28 mouse cellular contexts compared by ENCODE assay signal in genomic region chr7:98768460-98768859, GRCm38 (mm10).
"Had no signal": no experiment of that assay in that cellular context is flagged by ENCODE, and none has a peak within 500 bp of the region (broad histone marks: within the 10 kb centered on the region; RNA-seq: fewer than 3 reads in every experiment).

No protein-coding gene starts in this region.

- H3K36me3 ChIP-seq: limb, embryonic 10.5 days; limb, embryonic 12.5 days; limb, embryonic 13.5 days; limb, embryonic 15.5 days; liver, embryonic 12.5 days; liver, embryonic 13.5 days; liver, embryonic 15.5 days; midbrain, embryonic 10.5 days; midbrain, embryonic 12.5 days; midbrain, embryonic 13.5 days; midbrain, embryonic 15.5 days had no signal

- ATAC-seq: liver, embryonic 12.5 days; liver, postnatal 0 days; midbrain, embryonic 15.5 days; midbrain, embryonic 16.5 days had no signal

- H3K4me1 ChIP-seq: liver, embryonic 15.5 days; midbrain, embryonic 15.5 days had no signal

- H3K9ac ChIP-seq: limb, embryonic 12.5 days; limb, embryonic 15.5 days; liver, embryonic 12.5 days; liver, embryonic 13.5 days; liver, embryonic 14.5 days; liver, embryonic 15.5 days; liver, postnatal 0 days; lung, embryonic 14.5 days; midbrain, embryonic 12.5 days; midbrain, embryonic 13.5 days; midbrain, embryonic 15.5 days had no signal

- H3K4me2 ChIP-seq: limb, embryonic 12.5 days; limb, embryonic 13.5 days; limb, embryonic 15.5 days; liver, embryonic 11.5 days; liver, embryonic 12.5 days; liver, embryonic 13.5 days; liver, embryonic 15.5 days; lung, embryonic 14.5 days; midbrain, embryonic 11.5 days; midbrain, embryonic 12.5 days; midbrain, embryonic 13.5 days; midbrain, embryonic 15.5 days had no signal

- H3K27me3 ChIP-seq: limb, embryonic 15.5 days; liver, embryonic 13.5 days; midbrain, embryonic 12.5 days; midbrain, embryonic 13.5 days; midbrain, embryonic 15.5 days had no signal

- H3K9me3 ChIP-seq: limb, embryonic 10.5 days; limb, embryonic 12.5 days; limb, embryonic 13.5 days; limb, embryonic 15.5 days; liver, embryonic 12.5 days; liver, embryonic 13.5 days; liver, embryonic 15.5 days; midbrain, embryonic 10.5 days; midbrain, embryonic 12.5 days; midbrain, embryonic 13.5 days; midbrain, embryonic 15.5 days had no signal

- H3K27ac ChIP-seq: left cerebral cortex, adult 2 months; limb, embryonic 13.5 days; liver, embryonic 12.5 days; liver, embryonic 13.5 days; liver, embryonic 14.5 days; liver, embryonic 15.5 days; macrophage; midbrain, embryonic 12.5 days; midbrain, embryonic 13.5 days; midbrain, embryonic 15.5 days had no signal

- H3K4me3 ChIP-seq: left cerebral cortex, adult 2 months; limb, embryonic 10.5 days; limb, embryonic 12.5 days; limb, embryonic 13.5 days; limb, embryonic 15.5 days; liver, embryonic 12.5 days; liver, embryonic 13.5 days; liver, embryonic 15.5 days; megakaryocyte, embryonic 14.5 days; midbrain, embryonic 10.5 days; midbrain, embryonic 12.5 days; midbrain, embryonic 13.5 days; midbrain, embryonic 15.5 days had no signal

- DNase-seq: liver; liver, embryonic 13.5 days; liver, postnatal 0 days; lung, adult 18-20 months; lung, adult 2 months; lung, embryonic 14.5 days; lung, postnatal 10 days; lung, postnatal 14 days; lung, postnatal 36 days; lung, postnatal 4 days; midbrain, embryonic 14.5 days had no signal
